Mouse (Mus musculus): ENCODE data around the gene Tuft1. TPM values are rescaled to one million over a fixed set of nuclear protein-coding genes. Genes with fewer than 3 reads are reported as not detected.
A peak's percentile ranks its signal among the peaks of the same experiment; 100 is the strongest.

Gene Tuft1
- polyA plus RNA-seq, 1 experiment from 2014 or later: 6.7 TPM

GRCm38 (mm10) chr3:94613258-94613878, 45.3 kb downstream of the Tuft1 start:
- Histone ChIP-seq H3K4me2 (replicated peaks; ENCODE audit: low read depth, low read length) (no peak overlapping the region), H3K36me3 (ENCODE audit: control insufficient read depth, insufficient read depth, low read length) (no peaks in the 10 kb centered on the region), H3K27me3 (ENCODE audit: control insufficient read depth, insufficient read depth, low read length) (no peaks in the 10 kb centered on the region), H3K27ac (ENCODE audit: low read depth, low read length) (no peak overlapping the region), H3K4me3 (ENCODE audit: low read length) (no peak overlapping the region), H3K4me1 (ENCODE audit: control insufficient read depth, insufficient read depth, low read length) (no peaks in the 10 kb centered on the region), H3K9me3 (ENCODE audit: control insufficient read depth, low read length) (no peaks in the 10 kb centered on the region), H3K9ac (ENCODE audit: low read depth, low read length) (no peak overlapping the region)
- 61% methylated on average over 7 of the region's 7 CpGs for WGBS
- ATAC-seq (ENCODE audit: low FRiP score, low TSS enrichment): peak; percentile 76

GRCm38 (mm10) chr3:94612274-94612673, 46.4 kb downstream of the Tuft1 start:
- no peaks in the 10 kb centered on the region for H3K36me3 ChIP-seq (ENCODE audit: control insufficient read depth, insufficient read depth, low read length)
- no peaks in the 10 kb centered on the region for H3K4me1 ChIP-seq (ENCODE audit: control insufficient read depth, insufficient read depth, low read length)
- no peak for ATAC-seq (ENCODE audit: low FRiP score, low TSS enrichment)
- H3K27ac ChIP-seq (ENCODE audit: low read depth, low read length): no peak overlapping the region
- 87% methylated on average over 1 of the region's 1 CpGs for WGBS
- no peak overlapping the region for H3K9ac ChIP-seq (ENCODE audit: low read depth, low read length)
- H3K9me3 ChIP-seq (ENCODE audit: control insufficient read depth, low read length): no peaks in the 10 kb centered on the region
- H3K4me3 ChIP-seq (ENCODE audit: low read length): no peak overlapping the region
- no peaks in the 10 kb centered on the region for H3K27me3 ChIP-seq (ENCODE audit: control insufficient read depth, insufficient read depth, low read length)
- no peak overlapping the region for H3K4me2 ChIP-seq (replicated peaks; ENCODE audit: low read depth, low read length)

- Histone ChIP-seq H3K4me3 (ENCODE audit: low read length) (no peak overlapping the region), H3K4me1 (ENCODE audit: control insufficient read depth, insufficient read depth, low read length) (no peaks in the 10 kb centered on the region), H3K9ac (ENCODE audit: low read depth, low read length) (no peak overlapping the region), H3K27me3 (ENCODE audit: control insufficient read depth, insufficient read depth, low read length) (no peaks in the 10 kb centered on the region), H3K4me2 (replicated peaks; ENCODE audit: low read depth, low read length) (no peak overlapping the region), H3K36me3 (ENCODE audit: control insufficient read depth, insufficient read depth, low read length) (no peaks in the 10 kb centered on the region), H3K27ac (ENCODE audit: low read depth, low read length) (no peak overlapping the region), H3K9me3 (ENCODE audit: control insufficient read depth, low read length) (no peaks in the 10 kb centered on the region)
- ATAC-seq (ENCODE audit: low FRiP score, low TSS enrichment): no peak
- WGBS: 77% methylated on average over 5 of the region's 5 CpGs
Observed at GRCm38 (mm10) chr3:94611834-94612233, 46.8 kb downstream of the Tuft1 start.

GRCm38 (mm10) chr3:94611343-94611742, 47.3 kb downstream of the Tuft1 start:
- WGBS: 38% methylated on average over 4 of the region's 4 CpGs

GRCm38 (mm10) chr3:94610581-94610980, 48.1 kb downstream of the Tuft1 start:
- no peak for ATAC-seq (ENCODE audit: low FRiP score, low TSS enrichment)
- Histone ChIP-seq H3K27ac (ENCODE audit: low read depth, low read length) (no peak overlapping the region), H3K27me3 (ENCODE audit: control insufficient read depth, insufficient read depth, low read length) (no peaks in the 10 kb centered on the region), H3K4me1 (ENCODE audit: control insufficient read depth, insufficient read depth, low read length) (no peaks in the 10 kb centered on the region), H3K36me3 (ENCODE audit: control insufficient read depth, insufficient read depth, low read length) (no peaks in the 10 kb centered on the region), H3K4me2 (replicated peaks; ENCODE audit: low read depth, low read length) (no peak overlapping the region), H3K4me3 (ENCODE audit: low read length) (no peak overlapping the region), H3K9ac (ENCODE audit: low read depth, low read length) (no peak overlapping the region), H3K9me3 (ENCODE audit: control insufficient read depth, low read length) (no peaks in the 10 kb centered on the region)
- WGBS: 78% methylated on average over 2 of the region's 2 CpGs

More at GRCm38 (mm10) chr3:94611343-94611742, 47.3 kb downstream of the Tuft1 start:
- no peaks in the 10 kb centered on the region for H3K4me1 ChIP-seq (ENCODE audit: control insufficient read depth, insufficient read depth, low read length)
- H3K4me2 ChIP-seq (replicated peaks; ENCODE audit: low read depth, low read length): no peak overlapping the region
- no peaks in the 10 kb centered on the region for H3K36me3 ChIP-seq (ENCODE audit: control insufficient read depth, insufficient read depth, low read length)
- no peak overlapping the region for H3K9ac ChIP-seq (ENCODE audit: low read depth, low read length)
- no peak overlapping the region for H3K4me3 ChIP-seq (ENCODE audit: low read length)
- no peaks in the 10 kb centered on the region for H3K27me3 ChIP-seq (ENCODE audit: control insufficient read depth, insufficient read depth, low read length)
- H3K27ac ChIP-seq (ENCODE audit: low read depth, low read length): no peak overlapping the region
- ATAC-seq (ENCODE audit: low FRiP score, low TSS enrichment): no peak
- H3K9me3 ChIP-seq (ENCODE audit: control insufficient read depth, low read length): no peaks in the 10 kb centered on the region

- H3K27me3 ChIP-seq (ENCODE audit: control insufficient read depth, insufficient read depth, low read length): no peaks in the 10 kb centered on the region
- no peaks in the 10 kb centered on the region for H3K4me1 ChIP-seq (ENCODE audit: control insufficient read depth, insufficient read depth, low read length)
- no peaks in the 10 kb centered on the region for H3K36me3 ChIP-seq (ENCODE audit: control insufficient read depth, insufficient read depth, low read length)
- no peak overlapping the region for H3K4me2 ChIP-seq (replicated peaks; ENCODE audit: low read depth, low read length)
- H3K4me3 ChIP-seq (ENCODE audit: low read length): no peak overlapping the region
- no peak overlapping the region for H3K9ac ChIP-seq (ENCODE audit: low read depth, low read length)
- no peak for ATAC-seq (ENCODE audit: low FRiP score, low TSS enrichment)
- H3K9me3 ChIP-seq (ENCODE audit: control insufficient read depth, low read length): no peaks in the 10 kb centered on the region
- 87% methylated on average over 3 of the region's 3 CpGs for WGBS
- no peak overlapping the region for H3K27ac ChIP-seq (ENCODE audit: low read depth, low read length)
Observed at GRCm38 (mm10) chr3:94609621-94610020, 49.1 kb downstream of the Tuft1 start.

- Histone ChIP-seq H3K4me1 (ENCODE audit: control insufficient read depth, insufficient read depth, low read length) (no peaks in the 10 kb centered on the region), H3K9ac (ENCODE audit: low read depth, low read length) (no peak overlapping the region), H3K9me3 (ENCODE audit: control insufficient read depth, low read length) (no peaks in the 10 kb centered on the region), H3K27ac (ENCODE audit: low read depth, low read length) (no peak overlapping the region), H3K4me3 (ENCODE audit: low read length) (no peak overlapping the region), H3K27me3 (ENCODE audit: control insufficient read depth, insufficient read depth, low read length) (no peaks in the 10 kb centered on the region), H3K4me2 (replicated peaks; ENCODE audit: low read depth, low read length) (no peak overlapping the region), H3K36me3 (ENCODE audit: control insufficient read depth, insufficient read depth, low read length) (no peaks in the 10 kb centered on the region)
- ATAC-seq (ENCODE audit: low FRiP score, low TSS enrichment): no peak
- 3% methylated on average over 3 of the region's 4 CpGs for WGBS
Observed at GRCm38 (mm10) chr3:94601959-94602358, 56.7 kb downstream of the Tuft1 start.

- ATAC-seq (ENCODE audit: low FRiP score, low TSS enrichment): no peak
- Histone ChIP-seq H3K4me2 (replicated peaks; ENCODE audit: low read depth, low read length) (no peak overlapping the region), H3K4me3 (ENCODE audit: low read length) (no peak overlapping the region), H3K27ac (ENCODE audit: low read depth, low read length) (no peak overlapping the region), H3K27me3 (ENCODE audit: control insufficient read depth, insufficient read depth, low read length) (no peaks in the 10 kb centered on the region), H3K36me3 (ENCODE audit: control insufficient read depth, insufficient read depth, low read length) (no peaks in the 10 kb centered on the region), H3K4me1 (ENCODE audit: control insufficient read depth, insufficient read depth, low read length) (no peaks in the 10 kb centered on the region), H3K9me3 (ENCODE audit: control insufficient read depth, low read length) (no peaks in the 10 kb centered on the region; the same call in 1 of the 2 replicates), H3K9ac (ENCODE audit: low read depth, low read length) (no peak overlapping the region)
- WGBS: 60% methylated on average over 3 of the region's 3 CpGs
Observed at GRCm38 (mm10) chr3:94597224-94597779, 61.4 kb downstream of the Tuft1 start.

- no peak overlapping the region for H3K4me2 ChIP-seq (replicated peaks; ENCODE audit: low read depth, low read length)
- WGBS: 88% methylated on average over 6 of the region's 6 CpGs
- no peaks in the 10 kb centered on the region; the same call in 1 of the 2 replicates for H3K9me3 ChIP-seq (ENCODE audit: control insufficient read depth, low read length)
- H3K4me3 ChIP-seq (ENCODE audit: low read length): no peak overlapping the region
- H3K4me1 ChIP-seq (ENCODE audit: control insufficient read depth, insufficient read depth, low read length): no peaks in the 10 kb centered on the region
- H3K9ac ChIP-seq (ENCODE audit: low read depth, low read length): no peak overlapping the region
- H3K27ac ChIP-seq (ENCODE audit: low read depth, low read length): no peak overlapping the region
- H3K36me3 ChIP-seq (ENCODE audit: control insufficient read depth, insufficient read depth, low read length): no peaks in the 10 kb centered on the region
- no peak for ATAC-seq (ENCODE audit: low FRiP score, low TSS enrichment)
- no peaks in the 10 kb centered on the region for H3K27me3 ChIP-seq (ENCODE audit: control insufficient read depth, insufficient read depth, low read length)
Observed at GRCm38 (mm10) chr3:94595871-94596287, 62.8 kb downstream of the Tuft1 start.

Data from kidney, embryonic 14.5 days (tissue).